Mouse (Mus musculus): ENCODE measurements around the gene Adprm.

- TF ChIP-seq CTCF (IDR thresholded peaks at IDR 0.05; ENCODE audit: low read depth): no peak
- TF ChIP-seq EP300 (optimal IDR thresholded peaks at IDR 0.05): no peak
Measured at GRCm38 (mm10) chr11:67044959-67045358, 7.4 kb downstream of the Adprm start.

All from stomach, postnatal 0 days (tissue).